Mouse (Mus musculus) embryo, embryonic 11.5 days (tissue): ENCODE data around the gene Rnaseh2c.
A peak's percentile ranks its signal among the peaks of the same experiment; 100 is the strongest.

ENCODE experiments used
- DNase-seq: peaks from one replicate; pipeline ENCODE4 v3.0.0-alpha.2; 2012; ENCODE audit warnings: low read depth, low spot score

Rnaseh2c gene

GRCm38 (mm10) chr19:5601752-5602541 lies at the start of gene Rnaseh2c:
TSS of gene Rnaseh2c (plus strand) at chr19:5601873.
- peak; percentile 66 for DNase-seq

GRCm38 (mm10) chr19:5553802-5554201 lies 47.9 kb upstream of the Rnaseh2c start:
- no peak for DNase-seq

GRCm38 (mm10) chr19:5554212-5554611 lies 47.5 kb upstream of the Rnaseh2c start:
- no peak for DNase-seq

- DNase-seq, result no peak
Measured at GRCm38 (mm10) chr19:5558169-5558568, 43.5 kb upstream of the Rnaseh2c start.

GRCm38 (mm10) chr19:5558770-5559169 lies 42.9 kb upstream of the Rnaseh2c start:
- no peak for DNase-seq

GRCm38 (mm10) chr19:5559229-5559628 lies 42.4 kb upstream of the Rnaseh2c start:
- DNase-seq, result no peak

- DNase-seq, result no peak
Measured at GRCm38 (mm10) chr19:5559631-5560456, 41.8 kb upstream of the Rnaseh2c start.

GRCm38 (mm10) chr19:5560457-5561041 lies 41.1 kb upstream of the Rnaseh2c start, which contains the start of gene Ovol1:
TSS of gene Ovol1 (minus strand) at chr19:5560646.
- no peak for DNase-seq

GRCm38 (mm10) chr19:5561252-5561790 lies 40.4 kb upstream of the Rnaseh2c start:
- DNase-seq, result no peak

GRCm38 (mm10) chr19:5561886-5562285 lies 39.8 kb upstream of the Rnaseh2c start:
- DNase-seq, result no peak

GRCm38 (mm10) chr19:5562776-5563175 lies 38.9 kb upstream of the Rnaseh2c start:
- DNase-seq, result no peak

- no peak for DNase-seq
Measured at GRCm38 (mm10) chr19:5566316-5566715, 35.4 kb upstream of the Rnaseh2c start.

- no peak for DNase-seq
Measured at GRCm38 (mm10) chr19:5567180-5567533, 34.5 kb upstream of the Rnaseh2c start.

GRCm38 (mm10) chr19:5567534-5568469 lies 33.9 kb upstream of the Rnaseh2c start, which contains the start of gene Ap5b1:
TSS of gene Ap5b1 (plus strand) at chr19:5568025.
- peak; percentile 79 for DNase-seq

- DNase-seq, result peak; percentile 82
Measured at GRCm38 (mm10) chr19:5568470-5569140, 33.1 kb upstream of the Rnaseh2c start.

- no peak for DNase-seq
Measured at GRCm38 (mm10) chr19:5569521-5569920, 32.2 kb upstream of the Rnaseh2c start.

GRCm38 (mm10) chr19:5570353-5571246 lies 31.1 kb upstream of the Rnaseh2c start:
- DNase-seq, result no peak

- no peak for DNase-seq
Measured at GRCm38 (mm10) chr19:5571831-5572230, 29.8 kb upstream of the Rnaseh2c start.
